Mouse (Mus musculus): ENCODE measurements around the gene Sptb. TPM values are rescaled to one million over a fixed set of nuclear protein-coding genes. Genes with fewer than 3 reads are reported as not detected.

The Sptb gene
- 2.5 and 3.2 TPM in 2 replicates for polyA plus RNA-seq (2015; fragmentation: Nextera tagmentation; extraction: Ambion mirVana)

DNA sequence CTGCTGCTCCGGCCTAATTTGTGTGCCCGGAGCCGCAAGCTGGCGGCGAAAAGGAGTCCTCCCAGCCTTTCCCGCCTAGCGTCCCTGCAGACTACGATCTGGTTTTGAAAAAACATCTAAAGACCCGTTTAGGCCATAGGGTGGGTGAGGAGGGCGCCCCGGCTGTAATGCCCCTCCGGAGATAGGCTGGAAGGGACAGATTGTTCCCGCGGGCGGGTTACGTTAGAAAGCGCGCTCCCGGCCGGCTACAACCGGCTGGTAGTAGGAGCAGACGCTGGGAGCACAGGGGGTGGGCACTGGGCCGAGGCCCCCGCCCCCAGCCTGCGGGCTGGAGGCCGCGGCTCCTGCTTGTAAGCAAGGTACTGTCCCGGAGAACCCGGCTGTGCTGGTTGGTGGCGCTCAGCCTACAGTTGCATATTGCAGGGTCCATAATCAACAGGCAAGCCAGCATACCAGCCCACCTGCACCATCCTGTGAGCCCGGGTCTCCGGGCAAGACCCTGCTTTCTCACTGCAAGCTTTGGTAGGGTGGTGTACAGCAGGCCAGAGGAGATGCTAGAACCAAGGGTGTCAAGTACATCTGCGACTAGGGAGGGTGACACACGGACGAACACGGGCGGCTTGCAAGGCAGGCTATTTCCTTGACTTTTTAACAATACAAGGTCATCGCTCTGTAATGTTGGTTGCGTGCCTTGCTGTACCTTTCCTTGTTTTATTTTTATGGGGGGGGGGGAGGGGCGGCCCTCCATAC is at the start of gene Sptb:
Gene Sptb, minus strand, starts transcription at position 197 of the 750 bp plus-strand sequence.
- Histone ChIP-seq H3K27ac (peak within 1 kb of the TSS; percentile 60), H3K4me1 (replicated peaks) (peaks cover 28% of the 10 kb centered on the region), H3K9me3 (no peaks in the 10 kb centered on the region), H3K4me2 (peak within 1 kb of the TSS; percentile 100), H3K9ac (peak within 1 kb of the TSS; percentile 88), H3K36me3 (no peaks in the 10 kb centered on the region), H3K27me3 (peaks cover 69% of the 10 kb centered on the region), H3K4me3 (peak within 1 kb of the TSS; percentile 75)
- WGBS: under 1% methylated on average over 40 of the region's 40 CpGs
- peak; percentile 83 for ATAC-seq (ENCODE audit: low FRiP score)

DNA sequence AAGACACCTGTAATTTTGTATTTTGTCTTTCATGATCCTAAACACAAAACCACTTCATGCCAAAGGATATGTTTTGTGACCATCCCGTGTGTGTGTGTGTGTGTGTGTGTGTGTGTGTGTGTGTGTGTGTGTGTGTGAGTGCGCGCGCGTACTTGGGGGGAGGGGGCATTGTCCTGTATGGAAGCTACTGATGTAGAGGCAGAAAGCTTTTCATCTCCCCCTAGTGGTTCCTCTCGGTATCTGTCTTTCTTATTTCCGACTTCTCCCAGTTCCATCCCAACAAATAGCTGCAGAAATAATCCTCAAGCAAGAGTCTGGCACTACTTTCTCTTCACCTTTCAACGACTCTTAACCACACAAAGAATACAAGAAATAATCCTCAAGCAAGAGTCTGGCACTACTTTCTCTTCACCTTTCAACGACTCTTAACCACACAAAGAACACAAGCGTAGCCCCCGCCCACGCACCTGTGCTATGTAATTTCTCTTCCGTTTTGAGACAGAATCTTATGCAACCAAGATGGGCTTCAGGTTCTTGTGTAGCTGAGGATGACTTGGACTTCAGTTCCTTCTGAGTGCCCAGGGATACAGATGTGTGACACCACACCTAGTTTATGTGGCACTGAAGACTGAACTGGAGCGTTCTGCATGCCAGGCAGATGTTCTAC is 42.4 kb upstream of the Sptb start:
- WGBS: 46% methylated on average over 14 of the region's 14 CpGs
- no peaks in the 10 kb centered on the region for H3K4me1 ChIP-seq (replicated peaks)
- no peaks in the 10 kb centered on the region for H3K36me3 ChIP-seq
- no peak overlapping the region for H3K9ac ChIP-seq
- no peak overlapping the region for H3K27ac ChIP-seq
- ATAC-seq (ENCODE audit: low FRiP score): no peak
- no peak overlapping the region for H3K4me3 ChIP-seq
- no peaks in the 10 kb centered on the region for H3K9me3 ChIP-seq
- no peak overlapping the region for H3K4me2 ChIP-seq
- no peaks in the 10 kb centered on the region for H3K27me3 ChIP-seq

DNA sequence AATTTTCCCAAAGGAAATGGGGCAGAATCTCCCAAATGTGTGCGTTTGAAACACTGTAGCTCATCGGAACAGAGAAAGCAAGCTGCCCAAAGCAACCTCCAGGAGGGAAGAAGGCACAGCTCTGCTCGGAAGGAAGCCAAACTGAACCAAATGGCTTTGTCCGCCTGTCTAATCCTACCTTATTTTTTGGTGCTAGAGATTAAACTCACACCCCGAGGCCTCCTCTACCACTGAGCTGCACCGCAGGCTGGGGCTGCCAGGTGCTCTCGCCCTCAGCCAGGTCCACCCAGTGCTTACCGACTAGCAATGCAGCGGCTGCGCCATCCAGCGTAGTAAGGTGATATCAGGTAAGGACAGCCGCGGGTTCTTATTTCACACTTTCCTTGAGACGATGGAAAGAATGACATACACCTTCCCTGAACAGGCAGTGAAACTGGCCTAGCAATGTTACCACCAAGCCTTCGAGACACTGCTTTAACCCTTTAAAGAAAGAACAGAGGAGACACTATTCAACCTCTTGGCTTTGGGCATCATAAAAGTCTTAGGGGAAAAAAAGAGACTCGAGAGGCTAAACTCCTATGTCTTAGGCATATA is 40.6 kb upstream of the Sptb start:
- no peak for ATAC-seq (ENCODE audit: low FRiP score)
- no peaks in the 10 kb centered on the region for H3K4me1 ChIP-seq (replicated peaks)
- no peak overlapping the region for H3K9ac ChIP-seq
- no peaks in the 10 kb centered on the region for H3K36me3 ChIP-seq
- no peaks in the 10 kb centered on the region for H3K27me3 ChIP-seq
- no peak overlapping the region for H3K27ac ChIP-seq
- H3K4me3 ChIP-seq: no peak overlapping the region
- H3K9me3 ChIP-seq: no peaks in the 10 kb centered on the region
- 83% methylated on average over 16 of the region's 16 CpGs for WGBS
- H3K4me2 ChIP-seq: no peak overlapping the region

DNA sequence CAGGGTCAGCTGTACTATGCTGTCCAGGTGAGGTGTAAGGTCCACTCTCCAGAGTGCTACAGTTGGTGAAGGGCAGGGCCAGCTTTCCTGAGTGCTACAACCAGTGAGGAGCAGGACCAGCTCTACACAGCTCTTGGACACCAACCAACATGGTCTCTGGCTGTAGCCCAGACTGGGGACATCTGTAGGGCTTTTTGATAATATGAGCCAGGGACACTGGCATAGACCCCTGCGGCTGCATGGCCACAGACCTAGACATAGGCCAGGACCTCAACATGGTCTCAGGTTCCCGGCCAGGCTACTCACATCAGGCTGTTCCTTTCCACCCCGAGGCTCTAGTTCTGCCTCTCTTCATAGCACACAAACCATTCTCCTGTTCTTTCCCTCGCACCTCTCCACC is 17.6 kb upstream of the Sptb start:
- no peaks in the 10 kb centered on the region for H3K4me1 ChIP-seq (replicated peaks)
- H3K27ac ChIP-seq: no peak overlapping the region
- H3K9me3 ChIP-seq: no peaks in the 10 kb centered on the region
- H3K4me2 ChIP-seq: no peak overlapping the region
- no peak overlapping the region for H3K4me3 ChIP-seq
- no peak overlapping the region for H3K9ac ChIP-seq
- no peaks in the 10 kb centered on the region for H3K36me3 ChIP-seq
- H3K27me3 ChIP-seq: no peaks in the 10 kb centered on the region
- WGBS: 88% methylated on average over 4 of the region's 4 CpGs
- no peak for ATAC-seq (ENCODE audit: low FRiP score)

DNA sequence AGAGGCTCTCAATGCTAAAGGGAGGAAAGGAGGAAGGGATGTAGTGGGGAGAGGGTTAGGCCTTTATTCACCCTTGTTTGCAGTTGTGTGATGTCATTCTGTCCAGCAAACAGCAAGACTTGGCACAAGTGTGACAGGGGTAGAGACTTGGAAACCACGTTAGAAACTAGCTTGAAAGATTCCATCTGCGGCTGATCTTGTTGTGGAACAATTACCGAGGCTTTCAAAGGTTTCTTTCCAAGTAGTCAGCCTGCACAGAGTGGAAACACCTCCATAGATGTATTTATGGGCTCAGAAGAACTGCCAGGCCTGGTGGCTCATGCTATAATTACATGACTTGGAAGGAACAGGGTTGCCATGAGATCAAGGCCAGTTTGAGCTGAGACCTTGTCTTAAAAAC is 11.7 kb upstream of the Sptb start:
- Histone ChIP-seq H3K4me3 (no peak overlapping the region), H3K4me1 (replicated peaks) (no peaks in the 10 kb centered on the region), H3K27me3 (no peaks in the 10 kb centered on the region), H3K9me3 (no peaks in the 10 kb centered on the region), H3K36me3 (no peaks in the 10 kb centered on the region), H3K27ac (peak overlapping the region; percentile 44; the same call in 1 of the 2 replicates), H3K9ac (no peak overlapping the region), H3K4me2 (no peak overlapping the region)
- no peak for ATAC-seq (ENCODE audit: low FRiP score)
- WGBS: 89% methylated on average over 3 of the region's 3 CpGs

DNA sequence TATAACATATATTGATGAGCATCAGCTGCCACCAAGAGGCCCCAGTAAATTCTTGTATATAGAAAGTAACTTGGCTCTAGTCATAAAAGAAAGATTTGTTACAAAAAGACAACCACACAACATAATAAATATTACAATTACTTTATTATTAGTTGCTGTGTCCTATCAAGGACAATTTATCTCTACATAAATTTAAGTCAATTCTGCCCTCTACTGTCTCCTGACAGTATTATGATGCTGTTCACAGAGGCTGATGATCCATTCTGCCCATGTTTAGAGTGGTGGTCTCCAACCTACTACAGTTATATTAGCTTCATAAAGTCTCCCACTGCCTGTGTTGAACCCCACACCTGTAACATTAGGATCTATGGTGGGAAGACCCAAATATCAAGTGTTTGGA is 10.2 kb upstream of the Sptb start:
- ATAC-seq (ENCODE audit: low FRiP score): no peak
- Histone ChIP-seq H3K4me1 (replicated peaks) (no peaks in the 10 kb centered on the region), H3K9me3 (no peaks in the 10 kb centered on the region), H3K4me3 (no peak overlapping the region), H3K27ac (no peak overlapping the region), H3K9ac (no peak overlapping the region), H3K36me3 (no peaks in the 10 kb centered on the region), H3K27me3 (no peaks in the 10 kb centered on the region), H3K4me2 (no peak overlapping the region)

DNA sequence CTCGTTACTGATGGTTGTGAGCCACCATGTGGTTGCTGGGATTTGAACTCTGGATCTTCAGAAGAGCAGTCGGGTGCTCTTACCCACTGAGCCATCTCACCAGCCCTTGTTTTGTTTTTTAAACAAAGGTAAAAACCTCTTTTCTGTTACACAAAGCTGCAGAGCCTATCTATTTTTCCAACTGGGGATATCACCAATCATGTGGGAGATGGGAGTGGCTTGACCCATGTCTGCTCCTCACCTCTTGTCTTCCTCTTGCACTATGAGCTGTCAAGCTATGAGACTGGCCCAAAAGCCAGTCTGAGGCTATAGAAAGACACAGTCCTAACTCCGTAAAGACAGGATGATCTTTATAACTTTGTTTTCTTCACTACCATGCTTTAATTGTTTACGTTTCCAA is 8.0 kb upstream of the Sptb start:
- Histone ChIP-seq H3K4me3 (no peak overlapping the region), H3K36me3 (no peaks in the 10 kb centered on the region), H3K27me3 (peaks cover 7% of the 10 kb centered on the region), H3K9ac (no peak overlapping the region), H3K27ac (no peak overlapping the region), H3K9me3 (no peaks in the 10 kb centered on the region), H3K4me2 (no peak overlapping the region), H3K4me1 (replicated peaks) (no peaks in the 10 kb centered on the region)
- 85% methylated on average over 4 of the region's 4 CpGs for WGBS
- no peak for ATAC-seq (ENCODE audit: low FRiP score)

DNA sequence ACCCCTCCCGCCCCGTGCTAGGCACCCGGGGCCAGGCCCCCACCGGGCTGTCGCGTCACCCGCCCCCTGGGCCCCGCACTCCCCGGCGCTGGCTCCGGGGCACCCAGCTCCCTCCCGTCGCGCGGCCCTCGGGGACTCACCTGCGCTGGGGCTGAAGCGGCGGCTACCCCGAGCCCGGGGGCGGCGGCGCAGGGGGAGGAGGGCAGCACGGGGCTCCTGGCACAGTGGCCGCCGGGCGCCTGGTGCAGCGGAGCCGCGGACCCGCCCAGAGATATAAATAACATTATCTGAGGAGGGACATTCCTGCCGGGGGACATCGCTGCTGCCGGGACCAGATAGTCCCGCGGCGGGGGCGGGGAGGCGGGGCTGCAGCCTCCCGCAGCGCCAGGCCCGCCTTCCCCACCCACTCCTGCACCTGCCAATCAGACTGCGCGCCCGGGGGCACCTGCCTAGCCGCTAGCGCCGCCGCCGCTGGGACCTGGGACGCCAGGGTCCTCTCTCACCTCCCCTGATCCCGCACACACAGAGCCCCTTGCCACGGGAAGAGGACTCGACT is 474 bp downstream of the Sptb start:
- ATAC-seq (ENCODE audit: low FRiP score): peak; percentile 86
- WGBS: 1% methylated on average over 37 of the region's 55 CpGs
- Histone ChIP-seq H3K4me3 (peak overlapping the region; percentile 75), H3K36me3 (no peaks in the 10 kb centered on the region), H3K4me1 (replicated peaks) (peaks cover 33% of the 10 kb centered on the region), H3K27me3 (peaks cover 69% of the 10 kb centered on the region), H3K4me2 (peak overlapping the region; percentile 100), H3K9me3 (no peaks in the 10 kb centered on the region), H3K27ac (peak overlapping the region; percentile 60), H3K9ac (peak overlapping the region; percentile 88)

DNA sequence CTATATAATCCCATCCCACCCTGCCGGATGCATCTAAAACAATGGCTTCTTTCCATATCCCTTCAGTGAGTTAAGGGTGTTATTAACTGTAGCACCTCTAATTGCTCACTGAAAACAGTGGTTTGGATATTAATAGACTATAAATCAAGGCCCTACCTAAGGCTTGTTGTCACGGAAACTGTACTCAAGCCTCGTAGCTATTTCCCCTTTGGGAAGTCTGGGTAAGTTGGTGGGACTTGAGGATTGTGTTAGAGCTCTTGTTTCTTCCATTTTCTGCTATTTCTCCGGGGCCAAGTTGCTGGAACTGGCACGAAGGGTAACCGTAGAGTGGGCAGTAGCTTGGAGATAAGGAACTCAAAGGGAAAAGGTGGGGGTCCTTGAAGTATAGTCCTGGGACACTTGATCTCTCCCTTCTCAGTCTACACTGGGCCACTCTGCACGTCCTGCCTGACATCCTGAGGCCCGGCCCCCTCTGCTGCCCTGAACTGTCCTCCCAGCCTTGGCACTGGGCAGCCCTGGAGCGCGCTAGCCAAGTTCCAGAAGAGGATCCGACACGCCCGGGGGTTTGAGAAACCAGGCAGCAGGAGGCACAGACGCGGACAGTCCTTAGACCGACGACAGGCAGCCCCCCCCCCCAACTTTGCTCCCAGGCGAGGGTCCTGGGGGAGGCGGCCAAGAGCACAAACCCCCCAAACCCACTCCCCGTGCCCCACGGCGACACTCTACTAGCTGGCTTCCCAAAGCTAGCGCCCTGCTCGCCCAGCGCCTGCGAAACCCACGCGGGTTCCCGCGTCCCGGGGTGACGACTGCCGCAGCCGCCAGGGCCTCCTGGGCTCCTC is 1.2 kb downstream of the Sptb start:
- peak; percentile 41 for ATAC-seq (ENCODE audit: low FRiP score)
- WGBS: 4% methylated on average over 33 of the region's 34 CpGs
- peak overlapping the region; percentile 60 for H3K27ac ChIP-seq

DNA sequence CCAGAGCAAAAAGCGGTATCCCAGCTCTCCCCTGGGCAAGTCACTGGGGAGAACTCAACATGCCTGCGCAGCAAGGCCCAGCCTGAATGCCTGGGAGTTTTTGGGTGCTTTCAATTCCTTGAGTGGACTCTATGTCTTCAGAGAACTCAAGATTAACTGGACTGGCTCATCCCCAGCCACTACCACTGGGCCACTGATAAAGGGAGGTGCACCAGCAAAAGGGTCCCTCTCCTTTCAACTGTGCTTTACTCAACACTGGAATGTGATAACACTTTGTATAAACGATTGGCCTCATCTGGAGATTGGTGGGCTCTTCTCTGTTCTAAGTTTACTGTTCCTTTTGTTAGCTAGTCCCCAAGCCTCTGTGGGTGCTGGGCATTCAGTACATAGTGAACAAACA is 2.2 kb downstream of the Sptb start:
- WGBS: 74% methylated on average over 3 of the region's 3 CpGs
- Histone ChIP-seq H3K9ac (no peak overlapping the region), H3K27me3 (peaks cover 59% of the 10 kb centered on the region), H3K4me3 (no peak overlapping the region), H3K4me1 (replicated peaks) (peaks cover 33% of the 10 kb centered on the region), H3K4me2 (peak overlapping the region; percentile 100; the same call in 1 of the 2 replicates), H3K36me3 (no peaks in the 10 kb centered on the region), H3K9me3 (no peaks in the 10 kb centered on the region), H3K27ac (no peak overlapping the region)
- no peak for ATAC-seq (ENCODE audit: low FRiP score)

More for the DNA sequence above, 1.2 kb downstream of the Sptb start:
- H3K4me1 ChIP-seq (replicated peaks): peaks cover 33% of the 10 kb centered on the region
- peak overlapping the region; percentile 75 for H3K4me3 ChIP-seq
- peak overlapping the region; percentile 100 for H3K4me2 ChIP-seq
- H3K9me3 ChIP-seq: no peaks in the 10 kb centered on the region
- no peaks in the 10 kb centered on the region for H3K36me3 ChIP-seq
- peaks cover 68% of the 10 kb centered on the region for H3K27me3 ChIP-seq
- H3K9ac ChIP-seq: peak overlapping the region; percentile 88

DNA sequence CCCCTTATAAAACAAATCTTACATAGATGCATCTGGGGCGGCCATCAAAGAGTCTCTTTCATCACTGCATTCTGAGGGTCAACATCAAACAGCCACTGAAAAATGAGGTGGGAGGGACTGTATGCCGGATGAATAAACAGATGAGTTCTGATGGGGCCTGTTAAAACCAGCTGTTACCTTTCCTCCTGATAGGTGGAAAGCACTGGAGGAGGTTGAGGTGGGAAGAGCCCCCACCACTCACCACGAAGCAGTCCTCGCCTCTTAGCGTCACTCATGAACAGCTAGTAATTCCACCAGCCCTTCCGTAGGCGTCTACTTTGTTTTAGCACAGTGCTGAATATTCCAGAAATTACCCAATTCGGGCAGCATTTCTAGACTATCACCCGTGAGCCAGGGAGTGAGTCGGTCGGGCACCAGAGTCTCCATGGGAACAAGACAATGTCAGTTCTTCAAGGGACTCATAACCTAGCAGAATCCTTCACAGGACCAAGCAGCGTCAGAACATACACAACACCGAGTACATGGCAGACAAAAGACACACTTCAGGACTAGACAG is 13.9 kb downstream of the Sptb start:
- Histone ChIP-seq H3K36me3 (no peaks in the 10 kb centered on the region), H3K4me2 (no peak overlapping the region), H3K4me3 (no peak overlapping the region), H3K9me3 (no peaks in the 10 kb centered on the region), H3K9ac (no peak overlapping the region), H3K27ac (no peak overlapping the region), H3K27me3 (0 out of 2 replicates have a peak, but pooled peaks cover 3% of the 10 kb centered on the region), H3K4me1 (replicated peaks) (peaks cover 14% of the 10 kb centered on the region)
- ATAC-seq (ENCODE audit: low FRiP score): no peak
- WGBS: 83% methylated on average over 13 of the region's 13 CpGs
